Mouse (Mus musculus): ENCODE measurements around the gene Zfp870. TPM values are rescaled to one million over a fixed set of nuclear protein-coding genes. Genes with fewer than 3 reads are reported as not detected.

Gene Zfp870
- total RNA-seq (2023; ENCODE audit: inconsistent age), result 7.0 to 11.8 TPM (median 10.3 TPM) in 4 replicates

GRCm38 (mm10) chr17:32891239-32892180 is at the start of gene Zfp870:
Gene Zfp870, minus strand, starts transcription at chr17:32891642.

GRCm38 (mm10) chr17:32917131-32917530 is 25.7 kb upstream of the Zfp870 start, which contains the start of gene Cyp4f14:
Gene Cyp4f14, minus strand, starts transcription at chr17:32917342.

GRCm38 (mm10) chr17:32829540-32830417 is 61.7 kb downstream of the Zfp870 start, which contains the start of gene Zfp799:
Gene Zfp799, minus strand, starts transcription at chr17:32830261.

Other genes with a start within 250 kb of the Zfp870 start
- not detected in 4 replicates for gene Cyp4f40, start 232.7 kb downstream of the Zfp870 start, total RNA-seq (2023; ENCODE audit: inconsistent age)
- not detected in 4 replicates for gene Cyp4f15, start 206.0 kb downstream of the Zfp870 start, total RNA-seq (2023; ENCODE audit: inconsistent age)
- gene Zfp871, start 103.4 kb downstream of the Zfp870 start, total RNA-seq (2023; ENCODE audit: inconsistent age), result 78.3 to 89.6 TPM (median 79.2 TPM) in 4 replicates
- 0.18 to 0.51 TPM (median 0.42 TPM) in 4 replicates for gene Zfp811, start 81.7 kb downstream of the Zfp870 start, total RNA-seq (2023; ENCODE audit: inconsistent age)
- gene Zfp799, start 61.4 kb downstream of the Zfp870 start, total RNA-seq (2023; ENCODE audit: inconsistent age), result 6.5 to 9.4 TPM (median 8.2 TPM) in 4 replicates
- not detected in 4 replicates for gene Cyp4f14, start 25.7 kb upstream of the Zfp870 start, total RNA-seq (2023; ENCODE audit: inconsistent age)
- 83.0 to 86.6 TPM (median 84.1 TPM) in 4 replicates for gene Cyp4f13, start 55.8 kb upstream of the Zfp870 start, total RNA-seq (2023; ENCODE audit: inconsistent age)
- 15.7 to 21.4 TPM (median 20.5 TPM) in 4 replicates for gene Zfp472, start 74.2 kb upstream of the Zfp870 start, total RNA-seq (2023; ENCODE audit: inconsistent age)
- gene Zfp952, start 101.5 kb upstream of the Zfp870 start, total RNA-seq (2023; ENCODE audit: inconsistent age), result 12.2 to 15.7 TPM (median 14.1 TPM) in 4 replicates
- gene Zfp763, start 141.8 kb upstream of the Zfp870 start, total RNA-seq (2023; ENCODE audit: inconsistent age), result 3.5 to 5.2 TPM (median 4.0 TPM) in 4 replicates
- gene 4921501E09Rik, start 176.4 kb upstream of the Zfp870 start, total RNA-seq (2023; ENCODE audit: inconsistent age), result not detected in 4 replicates
- gene Zfp563, start 197.7 kb upstream of the Zfp870 start, total RNA-seq (2023; ENCODE audit: inconsistent age), result 3.8 to 5.5 TPM (median 4.8 TPM) in 4 replicates
- not detected in 4 replicates for gene Morc2b, start 248.0 kb upstream of the Zfp870 start, total RNA-seq (2023; ENCODE audit: inconsistent age)

Measured in B cell, adult (primary cell).